Mouse (Mus musculus) heart, postnatal 0 days (tissue): ENCODE results near the gene Ap3b1. TPM values are rescaled to one million over a fixed set of nuclear protein-coding genes. Genes with fewer than 3 reads are reported as not detected.

Experiments
- ATAC-seq: fragments of 200-750 bp; cut with Nextera tagmentation; 2 replicates; pipeline ENCODE4 v1.8.0; 2017; ENCODE audit warnings: low read depth, moderate number of reproducible peaks, moderate library complexity; ENCODE audit not compliant: insufficient read depth
- DNase-seq: peaks from one replicate; pipeline ENCODE4 v3.0.0-alpha.2; 2016; ENCODE audit warnings: low spot score
- H3K27ac ChIP-seq: fragments of 300-500 bp; sonication (generic); 2 replicates; pipeline ENCODE4 v1.5.1; 2014; ENCODE audit warnings: low read depth, mild to moderate bottlenecking
- H3K27me3 ChIP-seq: fragments of 300-500 bp; sonication (generic); 2 replicates; pipeline ENCODE4 v1.6.1; 2014; ENCODE audit warnings: low read length, mixed read lengths; ENCODE audit not compliant: control insufficient read depth, insufficient read depth
- H3K36me3 ChIP-seq: fragments of 300-500 bp; sonication (generic); replicated peaks from 2 replicates; pipeline ENCODE4 v1.6.1; 2014; ENCODE audit warnings: low read length, mixed read lengths; ENCODE audit not compliant: control insufficient read depth, insufficient read depth
- H3K4me1 ChIP-seq: fragments of 300-500 bp; sonication (generic); 2 replicates; pipeline ENCODE4 v1.6.1; 2014; ENCODE audit warnings: antibody characterized with exemption; ENCODE audit not compliant: control insufficient read depth, insufficient read depth
- H3K4me2 ChIP-seq: fragments of 300-500 bp; sonication (generic); 2 replicates; pipeline ENCODE4 v1.6.1; 2014; ENCODE audit warnings: low read depth, mild to moderate bottlenecking, low read length, moderate library complexity
- H3K4me3 ChIP-seq: fragments of 300-500 bp; sonication (generic); 2 replicates; pipeline ENCODE4 v1.5.1; 2014; ENCODE audit warnings: low read depth, low read length
- H3K9ac ChIP-seq: fragments of 300-500 bp; sonication (generic); replicated peaks from 2 replicates; pipeline ENCODE4 v1.6.1; 2014; ENCODE audit warnings: low read depth, low read length, mixed read lengths
- H3K9me3 ChIP-seq: fragments of 300-500 bp; sonication (generic); replicated peaks from 2 replicates; pipeline ENCODE4 v1.6.1; 2016; ENCODE audit warnings: low read length; ENCODE audit not compliant: control insufficient read depth
- CTCF ChIP-seq: IDR thresholded peaks from 2 replicates; pipeline ENCODE4 v1.5.1; 2016; ENCODE audit warnings: antibody characterized with exemption, control low read depth, low read depth
- EP300 ChIP-seq: IDR thresholded peaks from 2 replicates; pipeline ENCODE4 v1.6.1; 2016; ENCODE audit warnings: antibody characterized with exemption, low read depth
- WGBS: fragments of 180-500 bp; shearing (Covaris S2); extraction: QIAGEN DNeasy Blood & Tissue Kit; methylation state at CpG from one replicate; pipeline ENCODE4 v1.1.7; 2014; 5-methylcytosine and 5-hydroxymethylcytosine counted together
- polyA plus RNA-seq: library from polyadenylated mRNA; unstranded; fragments of >200 nt; fragmentation: Nextera tagmentation; extraction: Ambion mirVana; gene quantifications from 2 replicates; pipeline ENCODE4 v1.2.1, GENCODE M21; 2015
- total RNA-seq: library from RNA; depleted of rRNA; stranded (reverse); fragments of >200 nt; gene quantifications from 2 replicates; pipeline ENCODE4 v1.2.3, GENCODE M21; 2014; ENCODE audit warnings: low replicate concordance

Ap3b1 gene
- total and polyA plus RNA-seq, 2 experiments from 2014 or later = 22.5 to 26.0 TPM

DNA sequence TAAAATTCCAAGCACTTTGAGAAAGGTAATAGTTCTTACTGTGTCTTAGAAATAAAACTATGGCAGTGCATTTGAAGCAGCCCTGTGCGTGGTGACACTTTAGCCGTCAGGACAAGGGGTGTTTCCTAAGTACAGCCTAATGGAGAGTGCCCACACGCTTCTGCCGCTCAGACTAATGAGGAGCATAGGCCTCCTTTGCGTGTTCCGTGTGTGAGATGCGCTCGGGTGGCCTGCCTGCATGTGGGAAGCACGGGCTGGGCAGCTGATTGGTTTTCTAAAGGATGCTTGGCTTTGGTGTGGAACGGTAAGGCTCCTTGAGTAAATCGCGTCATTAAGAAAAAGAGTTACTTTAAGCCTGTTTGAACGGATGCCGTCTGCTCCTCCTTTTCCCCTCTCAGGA is 206.4 kb downstream of the Ap3b1 start:
- Histone ChIP-seq H3K9ac (no peak overlapping the region), H3K4me3 (no peak overlapping the region), H3K27me3 (no peaks in the 10 kb centered on the region), H3K4me1 (0 out of 2 replicates have a peak, but pooled peaks cover 4% of the 10 kb centered on the region), H3K9me3 (no peaks in the 10 kb centered on the region), H3K27ac (no peak overlapping the region), H3K4me2 (no peak overlapping the region), H3K36me3 (no peaks in the 10 kb centered on the region)
- ATAC-seq (no peak), DNase-seq (no peak)
- TF ChIP-seq EP300 = no peak
- TF ChIP-seq CTCF = no peak
- WGBS = 90% methylated on average over 14 of the region's 14 CpGs

DNA sequence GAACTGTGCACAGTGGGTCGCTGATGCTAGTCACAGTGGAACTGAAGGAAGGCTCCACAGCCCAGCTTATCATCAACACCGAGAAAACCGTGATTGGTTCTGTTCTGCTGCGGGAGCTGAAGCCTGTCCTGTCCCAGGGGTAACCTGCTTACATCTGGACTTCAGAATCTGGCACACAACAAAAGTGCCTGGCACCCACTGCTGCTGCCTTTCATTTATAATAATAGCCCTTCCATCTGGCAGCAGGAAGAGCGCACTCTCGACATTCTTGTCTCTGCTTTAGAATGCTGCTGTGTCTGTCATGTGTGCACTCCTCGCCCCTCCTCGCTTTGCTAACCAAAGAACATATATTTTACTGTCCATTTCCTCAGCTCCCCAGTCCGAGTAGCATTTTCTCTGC is 206.9 kb downstream of the Ap3b1 start:
- no peaks in the 10 kb centered on the region for H3K36me3 ChIP-seq
- H3K4me1 ChIP-seq = 0 out of 2 replicates have a peak, but pooled peaks cover 4% of the 10 kb centered on the region
- H3K4me3 ChIP-seq = no peak overlapping the region
- DNase-seq = peak; percentile 19
- WGBS = 49% methylated on average over 9 of the region's 9 CpGs
- H3K27me3 ChIP-seq = no peaks in the 10 kb centered on the region
- 0 out of 2 replicates have a peak overlapping the region, but pooled peaks have one; percentile 30 for H3K27ac ChIP-seq
- H3K9ac ChIP-seq = no peak overlapping the region
- H3K4me2 ChIP-seq = no peak overlapping the region
- ATAC-seq = peak; percentile 33; the same call in 1 of the 2 replicates
- H3K9me3 ChIP-seq = no peaks in the 10 kb centered on the region
- TF ChIP-seq CTCF = no peak
- no peak for TF ChIP-seq EP300

- Histone ChIP-seq H3K4me1 (0 out of 2 replicates have a peak, but pooled peaks cover 4% of the 10 kb centered on the region), H3K27me3 (no peaks in the 10 kb centered on the region), H3K36me3 (no peaks in the 10 kb centered on the region), H3K4me3 (no peak overlapping the region), H3K9me3 (no peaks in the 10 kb centered on the region), H3K27ac (no peak overlapping the region), H3K4me2 (no peak overlapping the region), H3K9ac (no peak overlapping the region)
- no peak for DNase-seq
- TF ChIP-seq EP300 (no peak), CTCF (no peak)
- ATAC-seq = no peak
- WGBS = 74% methylated on average over 6 of the region's 6 CpGs
These were observed 209.0 kb downstream of the Ap3b1 start for GRCm38 (mm10) chr13:94567739-94568138.

DNA sequence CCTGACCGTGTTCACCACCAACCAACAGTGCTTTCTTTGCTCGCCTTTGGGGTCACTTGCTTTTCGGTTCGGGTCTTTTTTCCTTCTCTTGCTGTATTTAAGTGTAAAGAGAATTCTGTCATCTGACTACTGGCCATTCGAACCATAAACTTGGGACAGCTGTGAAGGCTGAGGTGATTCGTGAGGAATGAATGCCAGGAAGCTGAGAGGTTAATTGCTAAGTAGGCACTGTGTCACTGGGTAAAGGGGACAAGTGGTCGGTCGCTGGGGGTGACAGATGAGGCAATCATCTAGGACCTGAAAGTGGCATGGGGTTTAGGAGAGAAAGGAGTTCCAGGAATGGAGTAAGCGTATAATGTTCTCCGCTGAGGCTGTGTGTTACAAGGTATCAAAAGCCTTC is 212.2 kb downstream of the Ap3b1 start:
- DNase-seq (no peak), ATAC-seq (no peak)
- Histone ChIP-seq H3K27ac (no peak overlapping the region), H3K27me3 (0 out of 2 replicates have a peak, but pooled peaks cover 2% of the 10 kb centered on the region), H3K4me3 (no peak overlapping the region), H3K4me1 (no peaks in the 10 kb centered on the region), H3K9ac (no peak overlapping the region), H3K36me3 (no peaks in the 10 kb centered on the region), H3K4me2 (no peak overlapping the region), H3K9me3 (no peaks in the 10 kb centered on the region)
- WGBS = 83% methylated on average over 10 of the region's 10 CpGs
- TF ChIP-seq CTCF (no peak), EP300 (no peak)

DNA sequence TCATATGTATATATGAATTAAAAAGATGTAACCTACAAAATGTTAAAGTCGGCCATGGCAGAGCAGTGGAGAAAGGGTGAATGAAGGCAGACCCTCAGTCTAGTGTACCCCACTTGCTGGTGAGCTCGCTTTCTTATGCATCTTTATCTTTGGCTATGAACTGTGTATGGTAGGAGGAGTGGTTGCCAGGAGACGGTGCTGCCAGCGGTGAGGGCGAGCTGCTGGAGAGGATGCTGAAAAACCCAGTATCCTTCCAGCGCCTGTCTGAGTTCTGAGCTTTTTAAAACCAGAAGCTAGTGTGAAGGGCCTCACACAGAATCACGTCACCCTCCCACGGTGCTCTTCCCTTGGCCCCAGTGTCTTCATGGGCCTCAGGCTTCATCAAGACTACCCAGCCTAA is 214.6 kb downstream of the Ap3b1 start:
- no peaks in the 10 kb centered on the region for H3K4me1 ChIP-seq
- no peaks in the 10 kb centered on the region for H3K36me3 ChIP-seq
- 82% methylated on average over 8 of the region's 8 CpGs for WGBS
- DNase-seq (no peak), ATAC-seq (no peak)
- H3K9me3 ChIP-seq = no peaks in the 10 kb centered on the region
- no peak overlapping the region for H3K4me2 ChIP-seq
- no peak overlapping the region for H3K27ac ChIP-seq
- H3K4me3 ChIP-seq = no peak overlapping the region
- 0 out of 2 replicates have a peak, but pooled peaks cover 2% of the 10 kb centered on the region for H3K27me3 ChIP-seq
- no peak for TF ChIP-seq CTCF
- TF ChIP-seq EP300 = no peak
- no peak overlapping the region for H3K9ac ChIP-seq

DNA sequence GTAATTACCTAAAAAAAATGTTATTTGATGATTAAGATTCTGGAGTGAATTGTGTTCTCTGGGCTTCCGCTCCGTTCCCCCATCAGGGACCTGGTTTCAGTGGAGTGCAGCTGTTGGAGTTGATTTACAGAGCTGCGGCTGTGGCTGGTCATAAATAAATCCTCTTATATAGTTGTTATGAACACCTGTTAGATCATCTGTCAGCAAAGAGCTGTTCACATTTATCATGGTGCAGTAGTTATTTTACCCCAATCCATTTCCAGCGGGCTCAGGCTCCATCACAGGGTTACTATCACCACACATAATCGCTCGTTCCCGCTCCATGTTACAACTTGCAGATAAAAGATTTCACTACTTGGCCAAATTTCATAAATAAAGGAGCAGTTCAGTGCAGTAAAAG is 215.1 kb downstream of the Ap3b1 start:
- Histone ChIP-seq H3K9me3 (no peaks in the 10 kb centered on the region), H3K4me3 (no peak overlapping the region)
- WGBS = 85% methylated on average over 7 of the region's 7 CpGs

More for the DNA sequence above, 215.1 kb downstream of the Ap3b1 start:
- Histone ChIP-seq H3K27me3 (0 out of 2 replicates have a peak, but pooled peaks cover 2% of the 10 kb centered on the region), H3K4me1 (no peaks in the 10 kb centered on the region), H3K27ac (no peak overlapping the region), H3K4me2 (no peak overlapping the region), H3K36me3 (no peaks in the 10 kb centered on the region), H3K9ac (no peak overlapping the region)
- DNase-seq (no peak), ATAC-seq (no peak)
- TF ChIP-seq EP300 = no peak
- no peak for TF ChIP-seq CTCF
